ENCODE assay signal across 16 mouse cellular contexts in genomic region chr5:35646927-35647326, GRCm38 (mm10). TPM values are rescaled to one million over a fixed set of nuclear protein-coding genes. Genes with fewer than 3 reads are reported as not detected.
DNase-seq lines count a peak whose midpoint lies in the region; ATAC-seq and TF ChIP-seq lines count a peak whose summit lies in the region.
"Had no signal": no experiment of that assay in that cellular context is flagged by ENCODE, and none has a peak within 500 bp of the region (broad histone marks: within the 10 kb centered on the region; RNA-seq: fewer than 3 reads in every experiment).

No protein-coding gene starts in this region.

- WGBS in kidney, embryonic 16.5 days: 79% methylated on average over 1 of the region's 1 CpGs
- WGBS in stomach, embryonic 14.5 days: 82% methylated on average over 1 of the region's 1 CpGs
- 96% methylated on average over 1 of the region's 1 CpGs for WGBS in midbrain, postnatal 0 days

- H3K9me3 ChIP-seq in kidney, embryonic 16.5 days (ENCODE audit: low read length): no peaks in the 10 kb centered on the region
- no peaks in the 10 kb centered on the region for H3K9me3 ChIP-seq in stomach, embryonic 14.5 days (ENCODE audit: control insufficient read depth, low read depth, low read length)
- no peaks in the 10 kb centered on the region for H3K9me3 ChIP-seq in midbrain, postnatal 0 days (ENCODE audit: low read length)
- H3K9me3 ChIP-seq: embryonic facial prominence, embryonic 13.5 days; forebrain, embryonic 12.5 days; limb, embryonic 13.5 days; midbrain, embryonic 15.5 days had no signal

- peaks cover 23% of the 10 kb centered on the region for H3K4me1 ChIP-seq in kidney, embryonic 16.5 days (ENCODE audit: insufficient read depth, low read length)
- peaks cover 33% of the 10 kb centered on the region for H3K4me1 ChIP-seq in stomach, embryonic 14.5 days (ENCODE audit: control insufficient read depth, insufficient read depth, low read length)
- H3K4me1 ChIP-seq in midbrain, postnatal 0 days (ENCODE audit: insufficient read depth, low read length): no peaks in the 10 kb centered on the region
- H3K4me1 ChIP-seq: embryonic facial prominence, embryonic 13.5 days; forebrain, embryonic 12.5 days; midbrain, embryonic 15.5 days had no signal

- H3K36me3 ChIP-seq in kidney, embryonic 16.5 days (ENCODE audit: insufficient read depth, low read length): no peaks in the 10 kb centered on the region
- no peaks in the 10 kb centered on the region for H3K36me3 ChIP-seq in stomach, embryonic 14.5 days (ENCODE audit: control insufficient read depth, insufficient read depth, low read length)
- H3K36me3 ChIP-seq in midbrain, postnatal 0 days (ENCODE audit: insufficient read depth, low read length): no peaks in the 10 kb centered on the region
- H3K36me3 ChIP-seq: embryonic facial prominence, embryonic 13.5 days; forebrain, embryonic 12.5 days; limb, embryonic 13.5 days; midbrain, embryonic 15.5 days had no signal

- H3K4me2 ChIP-seq in kidney, embryonic 16.5 days (replicated peaks; ENCODE audit: low read depth, low read length): no peak overlapping the region
- H3K4me2 ChIP-seq in stomach, embryonic 14.5 days (replicated peaks; ENCODE audit: low read depth, low read length): no peak overlapping the region
- no peak overlapping the region for H3K4me2 ChIP-seq in midbrain, postnatal 0 days (ENCODE audit: low read depth, low read length, poor library complexity, severe bottlenecking)
- H3K4me2 ChIP-seq: embryonic facial prominence, embryonic 13.5 days; forebrain, embryonic 12.5 days; limb, embryonic 13.5 days; midbrain, embryonic 15.5 days had no signal

- H3K27ac ChIP-seq in kidney, embryonic 16.5 days (ENCODE audit: low read length): no peak overlapping the region
- 0 out of 2 replicates have a peak overlapping the region, but pooled peaks have one; percentile 33 for H3K27ac ChIP-seq in stomach, embryonic 14.5 days (ENCODE audit: low read length)
- H3K27ac ChIP-seq in midbrain, postnatal 0 days (ENCODE audit: low read depth, low read length): no peak overlapping the region
- H3K27ac ChIP-seq: embryonic facial prominence, embryonic 13.5 days; forebrain, embryonic 12.5 days; left cerebral cortex, adult 2 months; limb, embryonic 13.5 days; macrophage; midbrain, embryonic 15.5 days had no signal

- no peak overlapping the region for H3K4me3 ChIP-seq in kidney, embryonic 16.5 days (ENCODE audit: low read length)
- no peak overlapping the region for H3K4me3 ChIP-seq in stomach, embryonic 14.5 days (ENCODE audit: low read depth, low read length)
- no peak overlapping the region for H3K4me3 ChIP-seq in midbrain, postnatal 0 days (ENCODE audit: low read depth, low read length)
- H3K4me3 ChIP-seq: embryonic facial prominence, embryonic 13.5 days; forebrain, embryonic 12.5 days; left cerebral cortex, adult 2 months; limb, embryonic 13.5 days; midbrain, embryonic 15.5 days had no signal

- DNase-seq in kidney, postnatal 25 days: peak; percentile 29 to 34
- peak; percentile 61 for DNase-seq in gastrocnemius, postnatal 10 days
- peak; percentile 65 to 72 for DNase-seq in heart, postnatal 14 days
- DNase-seq in midbrain, postnatal 0 days (ENCODE audit: low spot score): no peak
- no peak for DNase-seq in ovary, postnatal 36 days (ENCODE audit: low spot score)
- DNase-seq: cerebellum, postnatal 25 days had no signal

- intact Hi-C loops in heart, postnatal 14 days (cut with DNase I): no loop called here

- H3K9ac ChIP-seq in kidney, embryonic 16.5 days (replicated peaks; ENCODE audit: low read length): no peak overlapping the region
- no peak overlapping the region for H3K9ac ChIP-seq in stomach, embryonic 14.5 days (replicated peaks; ENCODE audit: low read depth, low read length)
- H3K9ac ChIP-seq in midbrain, postnatal 0 days (replicated peaks; ENCODE audit: low read length, poor library complexity, severe bottlenecking): no peak overlapping the region
- H3K9ac ChIP-seq: embryonic facial prominence, embryonic 13.5 days; forebrain, embryonic 12.5 days; limb, embryonic 13.5 days; midbrain, embryonic 15.5 days had no signal

- TF ChIP-seq CTCF in midbrain, postnatal 0 days (IDR thresholded peaks at IDR 0.05): no peak

- ATAC-seq in kidney, embryonic 16.5 days (ENCODE audit: low FRiP score, low TSS enrichment): no peak
- ATAC-seq in stomach, embryonic 14.5 days (ENCODE audit: insufficient number of reproducible peaks, insufficient read depth, low FRiP score, low read depth): no peak
- no peak for ATAC-seq in midbrain, postnatal 0 days (ENCODE audit: low FRiP score)
- ATAC-seq: midbrain, embryonic 15.5 days had no signal

- no peaks in the 10 kb centered on the region for H3K27me3 ChIP-seq in kidney, embryonic 16.5 days (ENCODE audit: insufficient read depth, low read length)
- no peaks in the 10 kb centered on the region for H3K27me3 ChIP-seq in stomach, embryonic 14.5 days (ENCODE audit: control insufficient read depth, insufficient read depth, low read length)
- no peaks in the 10 kb centered on the region for H3K27me3 ChIP-seq in midbrain, postnatal 0 days (ENCODE audit: insufficient read depth, low read length)
- H3K27me3 ChIP-seq: embryonic facial prominence, embryonic 13.5 days; limb, embryonic 13.5 days; midbrain, embryonic 15.5 days had no signal

RNA-seq across cellular contexts. Expression of gene Htra3, which starts 32.7 kb away (rescaled TPM):
- polyA plus RNA-seq in kidney, embryonic 16.5 days (2015; fragmentation: Nextera tagmentation; extraction: Ambion mirVana): 16.9 and 18.4 TPM in 2 replicates
- total RNA-seq in gastrocnemius, postnatal 10 days (2021): 10 to 100 TPM; 48.0 to 61.7 TPM
- total RNA-seq in heart, postnatal 14 days (2021): 100 to 1,000 TPM; 108 to 149 TPM
- polyA plus RNA-seq in stomach, embryonic 14.5 days (2014; fragmentation: Nextera tagmentation; extraction: Ambion mirVana): 52.2 and 54.7 TPM in 2 replicates
- 19.9 and 26.3 TPM in 2 replicates for total RNA-seq in midbrain, postnatal 0 days (2014; rRNA removed)
- polyA plus RNA-seq in midbrain, postnatal 0 days (2015; fragmentation: Nextera tagmentation; extraction: Ambion mirVana): 20.9 and 22.0 TPM in 2 replicates
- total RNA-seq: CH12.LX; hematopoietic stem cell, adult 5-6 weeks had no signal

Comparison
In these comparisons a context has a peak if more than half of its experiments do, and no peak if none do; other contexts are left out.
1. DNase-seq: peak in kidney, postnatal 25 days (2 of 2), gastrocnemius, postnatal 10 days (single experiment) and heart, postnatal 14 days (2 of 2); none in midbrain, postnatal 0 days (single experiment) and ovary, postnatal 36 days (single experiment).